Mouse (Mus musculus) mature B cell (primary cell): Measurements from ENCODE around the gene Odf4.
"Not testable (repeated sequence)": the region's sequence is repeated elsewhere in the genome, so short reads cannot be mapped to it uniquely, and the experiment has no call there.

Source experiments
- in situ Hi-C: fragments of 300-500 bp; cut with MboI; formaldehyde crosslinking; loops from 2 replicates; pipeline ENCODE4 v1.14.3; 2019

Gene Odf4

GRCm38 (mm10) chr11:68946806-68947440 is 20.0 kb upstream of the Odf4 start:
- in situ Hi-C loops, result no loop called here

- in situ Hi-C loops, result no loop called here
Observed at GRCm38 (mm10) chr11:68946001-68946400, 19.1 kb upstream of the Odf4 start.

- in situ Hi-C loops, result no loop called here
Observed at GRCm38 (mm10) chr11:68945245-68945644, 18.4 kb upstream of the Odf4 start.

GRCm38 (mm10) chr11:68942731-68943130 is 15.8 kb upstream of the Odf4 start:
- in situ Hi-C loops, result no loop called here

- in situ Hi-C loops, result no loop called here
Observed at GRCm38 (mm10) chr11:68940516-68940915, 13.6 kb upstream of the Odf4 start.

GRCm38 (mm10) chr11:68939451-68940304 is 12.8 kb upstream of the Odf4 start:
- in situ Hi-C loops, result no loop called here

GRCm38 (mm10) chr11:68936951-68937350 is 10.1 kb upstream of the Odf4 start:
- in situ Hi-C loops, result not testable (repeated sequence)

GRCm38 (mm10) chr11:68933885-68934507 is 7.1 kb upstream of the Odf4 start:
- in situ Hi-C loops, result no loop called here

GRCm38 (mm10) chr11:68929947-68930346 is 3.1 kb upstream of the Odf4 start:
- in situ Hi-C loops, result no loop called here

GRCm38 (mm10) chr11:68924749-68925148 is 2.1 kb downstream of the Odf4 start:
- in situ Hi-C loops, result no loop called here

GRCm38 (mm10) chr11:68923191-68923590 is 3.7 kb downstream of the Odf4 start:
- in situ Hi-C loops, result no loop called here

GRCm38 (mm10) chr11:68914566-68914965 is 12.3 kb downstream of the Odf4 start:
- in situ Hi-C loops, result no loop called here

GRCm38 (mm10) chr11:68911531-68912177 is 15.2 kb downstream of the Odf4 start:
- in situ Hi-C loops, result no loop called here

- in situ Hi-C loops, result loop anchor here (5.0 to 10.0 kb wide), 2 partner anchors 78 to 216 kb away; partner anchors contain the start of genes 9130213A22Rik, Aloxe3 and Hes7
Observed at GRCm38 (mm10) chr11:68908846-68909503, 17.9 kb downstream of the Odf4 start.

GRCm38 (mm10) chr11:68907251-68907650 is 19.6 kb downstream of the Odf4 start:
- in situ Hi-C loops, result loop anchor here (5.0 to 10.0 kb wide), 2 partner anchors 80 to 218 kb away; partner anchors contain the start of genes 9130213A22Rik, Aloxe3 and Hes7

GRCm38 (mm10) chr11:68906461-68906790 is 20.5 kb downstream of the Odf4 start:
- in situ Hi-C loops, result loop anchor here (5.0 to 10.0 kb wide), 2 partner anchors 81 to 218 kb away; partner anchors contain the start of genes 9130213A22Rik, Aloxe3 and Hes7

GRCm38 (mm10) chr11:68905665-68906460 is 21.0 kb downstream of the Odf4 start:
- in situ Hi-C loops, result loop anchor here (5.0 to 10.0 kb wide), 2 partner anchors 81 to 219 kb away; partner anchors contain the start of genes 9130213A22Rik, Aloxe3 and Hes7

- in situ Hi-C loops, result loop anchor here (5.0 to 10.0 kb wide), 2 partner anchors 82 to 220 kb away; partner anchors contain the start of genes 9130213A22Rik, Aloxe3 and Hes7
Observed at GRCm38 (mm10) chr11:68905138-68905531, 21.7 kb downstream of the Odf4 start.

GRCm38 (mm10) chr11:68904375-68905137 is 22.3 kb downstream of the Odf4 start:
- in situ Hi-C loops, result loop anchor here (5.0 to 10.0 kb wide), 2 partner anchors 83 to 220 kb away; partner anchors contain the start of genes 9130213A22Rik, Aloxe3 and Hes7
